Mouse (Mus musculus) hematopoietic stem cell, adult 5-6 weeks (primary cell): ENCODE measurements around the gene Ctdspl2. TPM values are rescaled to one million over a fixed set of nuclear protein-coding genes. Genes with fewer than 3 reads are reported as not detected.
"Not testable (repeated sequence)": the region's sequence is repeated elsewhere in the genome, so short reads cannot be mapped to it uniquely, and the experiment has no call there.

Experiments used
- ATAC-seq, 2 experiments: fragments of 125-278 bp in 1 of 2; replicated peaks in 1 of 2; 2 replicates each; pipeline ENCODE4 v1.8.0; 2016 to 2017; ENCODE audit warnings: inconsistent platforms in 2 of 2, mild to moderate bottlenecking in 2 of 2, moderate number of reproducible peaks in 2 of 2, low read depth in 1 of 2, moderate TSS enrichment in 1 of 2; ENCODE audit not compliant: low FRiP score in 2 of 2, poor library complexity in 2 of 2, severe bottlenecking in 2 of 2, insufficient read depth in 1 of 2, low TSS enrichment in 1 of 2
- total RNA-seq: library from RNA; stranded (forward); fragments of 172-1452, 232-1000 nt; gene quantifications from 2 replicates; pipeline ENCODE4 v1.2.3, GENCODE M21; 2017

Gene Ctdspl2
- 85.4 and 88.9 TPM in 2 replicates for total RNA-seq

DNA sequence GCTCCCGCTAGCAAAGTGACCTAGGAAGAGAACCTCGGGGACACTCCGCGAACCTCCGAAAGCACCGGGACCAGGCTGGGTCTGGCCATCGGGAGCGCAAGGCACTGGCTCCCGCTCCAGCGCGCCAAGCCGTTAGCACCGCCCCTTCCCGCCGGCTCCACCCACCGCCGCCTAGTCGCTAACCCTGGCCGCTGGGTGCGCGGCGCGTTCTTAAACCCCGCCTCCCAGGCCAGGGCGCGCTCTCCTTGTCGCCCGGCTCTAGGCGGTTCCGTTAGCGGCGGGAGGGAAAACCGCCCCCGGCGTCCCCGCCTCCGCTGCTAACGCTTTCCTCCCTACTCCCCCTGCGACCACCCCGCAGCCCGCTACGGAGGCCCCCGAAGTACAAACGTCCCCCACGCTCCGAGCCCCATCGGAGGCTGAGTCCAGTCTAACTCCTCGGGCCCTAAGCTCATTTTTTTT lies at the start of gene Ctdspl2, which contains the start of gene Mageb3:
TSS of gene Ctdspl2 (plus strand) at position 237 of the 459 bp plus-strand sequence.
TSS of gene Mageb3 (minus strand) at position 328 of the 459 bp plus-strand sequence.
- peak; percentile 87 to 95 for ATAC-seq

DNA sequence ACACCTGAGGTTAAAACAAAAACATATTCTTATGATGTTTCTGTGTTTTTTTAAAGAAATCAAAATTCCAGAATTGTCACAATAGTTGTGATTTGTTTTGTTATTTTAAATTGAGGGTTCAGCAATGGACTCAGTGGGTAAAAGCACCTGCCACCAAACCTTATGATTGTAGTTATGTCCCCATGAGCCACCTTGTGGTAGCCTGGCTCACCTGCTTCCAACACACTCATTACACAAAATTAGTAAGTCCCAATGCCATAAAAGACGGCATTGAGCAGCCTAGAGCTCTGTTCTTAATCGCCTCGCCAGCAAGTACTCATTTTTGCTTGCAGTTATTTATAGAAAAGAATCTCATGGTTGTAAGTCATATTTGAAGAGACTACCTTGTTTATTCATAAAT lies 45.8 kb upstream of the Ctdspl2 start:
- ATAC-seq, result no peak

DNA sequence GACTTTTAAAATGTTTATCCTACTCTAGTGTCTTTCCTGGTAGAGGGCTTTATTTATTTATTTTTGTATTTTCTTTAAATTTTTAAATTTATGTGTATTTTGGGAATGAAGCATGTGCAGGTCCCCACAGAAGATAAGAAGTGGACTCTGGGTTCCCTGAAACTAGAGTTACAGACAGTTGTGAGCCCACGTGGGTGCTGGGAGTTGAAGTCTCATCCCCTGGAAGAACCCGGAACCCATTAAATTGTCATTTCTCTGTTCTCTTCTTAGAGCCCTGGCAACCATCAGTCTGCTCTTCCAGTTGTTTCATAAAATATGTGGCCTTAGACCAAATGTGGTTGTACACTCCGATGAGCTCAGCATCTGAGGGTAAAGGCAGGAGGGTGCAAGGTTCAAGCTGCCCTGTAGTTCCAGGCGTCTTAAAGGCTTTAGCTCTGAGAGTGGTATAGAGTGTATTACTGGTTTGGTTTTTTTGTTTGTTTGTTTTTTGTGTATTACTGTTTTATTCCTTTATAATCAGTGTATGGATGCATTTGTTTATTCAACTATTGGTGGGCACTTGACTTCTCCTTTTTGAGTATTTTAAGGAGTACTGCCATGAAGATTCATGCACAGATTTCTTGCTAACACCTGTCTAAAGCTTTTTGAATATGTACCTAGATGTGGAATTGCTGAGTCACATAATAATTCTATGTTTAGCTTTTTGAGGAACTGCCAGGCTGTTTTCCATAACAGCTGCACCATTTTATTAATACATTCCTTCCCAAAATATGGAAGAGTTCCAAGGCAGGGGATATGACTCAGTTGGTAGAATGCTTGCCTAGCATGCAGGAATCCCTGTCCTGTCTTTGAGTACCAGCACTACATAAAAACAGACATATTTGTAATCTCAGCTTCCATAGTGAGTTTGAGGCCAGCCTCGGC lies 39.5 kb upstream of the Ctdspl2 start:
- ATAC-seq, result no peak

DNA sequence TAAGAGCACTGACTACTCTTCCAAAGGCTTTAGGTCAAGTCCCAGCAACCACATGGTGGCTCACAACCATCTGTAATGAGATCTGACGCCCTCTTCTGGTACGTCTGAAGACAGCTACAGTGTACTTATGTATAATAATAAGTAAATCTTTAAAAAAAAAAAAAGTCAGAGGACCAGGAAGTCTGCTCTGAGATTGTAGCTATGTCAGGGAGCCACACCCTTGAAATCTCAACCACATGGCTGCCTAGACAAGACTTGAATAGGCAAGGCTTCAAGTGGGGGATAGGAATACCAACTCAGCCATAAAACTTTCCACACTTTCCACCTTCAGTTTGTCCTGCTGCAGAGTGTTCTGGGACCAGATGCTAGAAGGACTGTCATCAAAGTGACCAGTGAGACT lies 18.2 kb upstream of the Ctdspl2 start:
- ATAC-seq, result not testable (repeated sequence)

DNA sequence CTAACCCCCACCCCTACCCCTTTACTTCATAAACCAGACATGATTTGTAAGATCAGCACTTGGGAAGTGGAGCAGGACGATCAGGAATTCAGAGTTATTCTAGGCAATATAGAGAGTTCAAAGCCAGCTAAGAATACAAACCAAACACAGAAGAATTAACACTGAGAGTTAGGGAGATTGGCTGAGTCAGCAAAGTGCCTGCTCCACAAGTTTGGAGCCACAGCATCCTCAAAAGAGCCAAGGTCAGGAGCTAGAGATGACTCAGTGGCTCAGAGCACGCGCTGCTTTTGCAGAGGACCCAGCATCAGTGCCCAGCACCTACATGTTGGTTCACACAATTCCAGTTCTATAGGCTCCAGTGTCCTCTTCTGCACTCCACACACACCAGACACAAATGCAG lies 12.4 kb upstream of the Ctdspl2 start:
- no peak for ATAC-seq

DNA sequence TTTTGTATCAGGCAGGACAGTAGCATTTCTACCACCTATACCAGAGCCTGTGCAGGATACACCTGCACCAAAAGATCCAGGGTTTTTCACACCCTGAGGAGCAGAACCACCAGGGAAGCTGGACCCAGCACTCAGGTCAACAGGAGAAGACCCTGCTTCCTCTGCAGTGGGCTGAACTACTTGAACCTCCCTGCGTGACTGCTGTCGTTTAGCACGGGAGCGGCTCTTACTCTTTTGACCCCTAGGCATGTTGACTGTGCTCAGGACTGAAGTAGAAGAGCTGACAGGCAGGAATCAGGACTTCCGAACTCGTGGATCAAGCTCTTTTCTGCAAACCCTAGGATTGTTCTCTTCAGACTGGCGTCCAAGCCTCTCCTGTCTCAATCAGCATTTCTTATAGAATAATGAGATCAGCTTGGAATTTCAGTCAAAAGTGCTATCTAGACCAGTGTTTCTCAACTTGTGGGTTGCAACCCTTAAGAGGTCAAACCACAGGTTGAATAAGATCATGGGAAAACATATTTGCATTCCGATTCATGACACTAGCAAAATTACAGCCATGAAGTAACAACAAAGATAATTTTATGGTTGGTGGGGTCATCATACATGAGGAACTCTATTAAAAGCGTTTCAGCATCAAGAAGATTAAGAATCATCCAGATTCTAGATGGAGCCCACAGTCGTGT lies 687 bp upstream of the Ctdspl2 start:
- ATAC-seq, result no peak

DNA sequence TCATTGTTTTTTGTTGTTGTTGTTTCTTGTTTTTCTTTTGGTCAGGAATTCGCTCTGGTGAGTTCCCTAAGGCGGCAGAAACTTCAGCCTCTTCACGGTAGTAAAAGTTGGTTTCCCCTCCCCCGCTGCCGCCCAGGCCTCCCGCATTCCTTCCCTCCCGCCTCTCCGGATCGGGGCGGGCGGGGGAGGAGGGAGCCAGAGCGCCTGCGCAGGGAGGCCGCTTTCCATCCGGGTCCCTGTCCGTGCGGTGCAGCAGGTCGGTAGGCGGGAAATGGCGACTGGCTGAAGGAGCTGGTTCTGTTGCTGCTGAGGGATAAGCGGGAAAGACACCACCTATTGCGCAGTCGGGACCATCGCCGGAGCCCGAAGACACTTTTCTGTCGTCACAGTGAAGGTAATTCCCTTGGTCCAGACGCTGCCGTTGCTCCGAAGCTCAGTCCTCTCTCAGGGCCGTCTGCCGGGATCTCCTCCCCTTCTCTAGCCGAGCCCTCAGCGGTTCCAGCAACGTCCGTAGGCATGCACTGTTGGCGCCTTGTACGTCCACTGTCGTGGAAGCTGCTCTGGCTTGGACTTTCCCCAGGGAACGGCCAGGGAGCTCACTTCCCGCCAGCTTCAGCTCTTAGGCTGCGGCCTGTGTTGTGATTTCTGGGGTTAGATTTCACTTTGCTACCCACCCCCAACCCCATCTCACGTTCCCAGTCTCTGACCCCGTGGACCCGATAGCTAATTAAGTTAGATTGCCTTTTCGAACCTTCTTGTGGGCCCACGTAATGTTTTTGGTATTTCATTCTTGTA lies 620 bp downstream of the Ctdspl2 start:
- ATAC-seq, result peak; percentile 84 to 91

DNA sequence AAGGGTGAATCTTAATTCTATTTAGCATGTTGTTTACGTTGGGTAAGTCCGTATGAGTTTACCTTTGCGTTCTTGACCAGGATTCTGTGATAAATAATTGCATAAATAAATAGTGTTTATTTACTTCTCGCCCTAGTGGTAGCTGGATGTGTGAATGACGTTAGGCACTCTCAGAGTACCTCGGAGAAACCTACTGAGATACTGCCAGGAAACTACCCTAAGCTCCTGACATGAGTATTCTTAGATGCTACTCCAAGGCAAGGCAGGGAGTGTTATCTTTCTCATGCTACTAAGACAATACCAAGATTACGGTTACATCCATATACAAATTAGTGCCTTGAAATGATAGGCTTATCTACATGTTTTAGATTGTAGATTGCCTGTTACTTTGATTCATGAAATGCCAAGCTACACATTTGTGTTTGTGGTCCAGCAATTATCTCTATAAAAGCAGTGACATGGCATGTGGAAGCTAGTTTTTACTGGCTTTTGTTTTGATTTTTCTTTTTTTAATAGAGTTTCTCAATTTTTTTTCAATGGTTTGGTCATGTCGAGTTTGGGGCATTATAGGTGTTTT lies 1.5 kb downstream of the Ctdspl2 start:
- ATAC-seq, result no peak

DNA sequence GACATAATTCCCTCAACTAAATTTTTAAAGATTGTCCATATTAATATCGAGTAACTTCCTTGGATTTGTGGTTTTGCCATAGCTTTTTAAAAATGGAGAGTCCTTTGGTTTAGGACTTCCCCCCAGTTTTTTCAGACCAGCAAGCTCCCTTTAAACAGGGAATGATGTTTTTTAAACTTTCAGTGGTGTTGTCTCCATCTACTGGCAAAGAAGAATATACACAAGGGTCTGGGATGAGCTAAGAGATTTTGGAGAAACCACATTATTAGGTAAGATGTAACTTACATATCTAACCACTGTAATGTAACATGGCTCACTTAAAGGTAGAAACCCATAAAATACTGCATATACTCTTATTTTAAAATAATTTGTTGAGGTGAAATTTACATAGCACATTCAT lies 39.9 kb downstream of the Ctdspl2 start:
- ATAC-seq, result no peak

DNA sequence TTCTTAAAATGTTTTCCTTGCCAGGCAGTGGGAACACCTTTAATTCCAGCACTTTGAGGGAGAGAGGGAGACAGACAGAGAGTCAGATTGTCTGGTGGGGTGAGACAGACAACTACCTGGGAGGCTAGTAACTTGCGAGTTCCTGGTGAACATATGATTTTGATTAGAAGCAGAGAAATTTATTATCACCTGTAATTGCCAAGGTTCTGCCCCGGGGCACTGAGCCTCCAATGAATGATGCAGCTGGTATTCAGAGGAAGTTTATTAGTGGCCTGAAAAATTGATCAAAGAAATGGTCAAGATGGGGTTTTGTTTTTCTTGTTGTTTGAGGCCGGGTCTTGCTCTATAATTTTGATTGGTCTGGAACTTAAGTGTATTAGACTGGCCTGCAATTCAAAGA lies 53.0 kb downstream of the Ctdspl2 start:
- ATAC-seq, result no peak

DNA sequence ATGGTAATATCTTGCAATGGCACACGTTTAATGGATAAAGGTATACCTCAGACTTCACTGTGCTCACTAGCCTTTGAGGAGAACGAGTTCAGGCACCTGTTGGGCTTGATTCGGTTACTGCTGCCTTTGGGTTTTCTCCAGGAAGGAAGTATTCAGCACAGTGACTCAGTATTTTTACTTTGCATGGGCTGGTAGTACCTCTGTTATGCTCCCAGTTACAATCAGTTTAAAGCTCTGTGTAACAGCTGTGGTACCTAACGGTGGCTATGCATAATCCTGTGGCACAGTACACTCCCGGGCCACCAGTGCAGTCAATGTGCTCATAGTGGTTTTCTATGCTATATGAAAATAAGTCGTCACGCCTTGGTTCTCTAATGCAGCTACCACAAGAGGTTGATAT lies 55.6 kb downstream of the Ctdspl2 start:
- peak; percentile 68 to 69 for ATAC-seq

DNA sequence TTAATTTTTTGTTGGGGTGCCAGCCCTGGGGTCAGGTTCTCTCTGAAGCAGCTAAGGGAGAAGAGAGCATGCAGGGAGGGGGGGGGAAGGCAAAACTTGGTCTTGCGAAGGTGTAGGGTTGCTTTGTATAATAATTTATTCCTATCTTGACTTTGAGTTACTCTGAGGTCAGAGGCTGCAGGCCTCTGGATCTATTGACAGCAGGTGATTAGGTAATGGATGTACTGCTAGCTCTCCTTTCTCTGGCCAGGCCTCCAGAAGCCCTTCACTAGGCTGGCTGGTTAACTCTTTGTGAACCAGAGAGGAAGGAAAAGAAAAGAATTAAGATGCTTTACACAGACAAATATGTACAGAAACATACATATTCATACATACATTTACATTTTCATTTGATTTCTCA lies 62.9 kb downstream of the Ctdspl2 start:
- no peak for ATAC-seq

DNA sequence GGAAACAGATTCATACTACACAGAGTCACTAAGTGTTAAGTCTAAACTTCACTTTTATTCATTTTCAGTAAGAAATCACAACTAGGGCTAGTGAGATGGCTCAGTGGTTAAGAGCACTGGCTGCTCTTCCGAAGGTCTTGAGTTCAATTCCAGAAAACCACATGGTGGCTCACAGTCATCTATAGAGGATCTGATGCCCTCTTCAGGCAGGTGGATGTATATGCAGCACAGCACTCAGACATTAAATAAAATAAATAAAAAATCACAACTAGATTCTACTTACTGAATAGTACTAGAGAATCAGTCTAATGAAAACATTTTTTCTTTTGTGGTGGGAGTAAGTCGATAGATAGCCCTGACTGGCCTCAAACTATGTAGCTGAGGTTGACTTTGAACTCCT lies 66.5 kb downstream of the Ctdspl2 start:
- no peak for ATAC-seq

DNA sequence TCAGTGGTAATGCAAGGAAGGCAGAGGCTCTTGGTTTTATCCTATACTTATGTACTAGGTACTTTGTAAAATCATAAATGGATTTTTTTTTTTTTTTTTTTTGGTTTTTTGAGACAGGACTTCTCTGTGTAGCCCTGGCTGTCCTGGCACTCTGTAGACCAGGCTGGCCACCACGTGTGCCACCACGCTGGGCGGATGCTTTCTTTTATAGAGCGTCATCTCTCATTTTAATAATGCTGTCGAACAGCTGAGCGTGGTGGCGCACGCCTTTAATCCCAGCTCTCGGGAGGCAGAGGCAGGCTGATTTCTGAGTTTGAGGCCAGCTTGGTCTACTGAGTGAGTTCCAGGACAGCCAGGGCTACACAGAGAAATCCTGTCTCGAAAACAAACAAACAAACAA lies 71.3 kb downstream of the Ctdspl2 start:
- ATAC-seq, result not testable (repeated sequence)

DNA sequence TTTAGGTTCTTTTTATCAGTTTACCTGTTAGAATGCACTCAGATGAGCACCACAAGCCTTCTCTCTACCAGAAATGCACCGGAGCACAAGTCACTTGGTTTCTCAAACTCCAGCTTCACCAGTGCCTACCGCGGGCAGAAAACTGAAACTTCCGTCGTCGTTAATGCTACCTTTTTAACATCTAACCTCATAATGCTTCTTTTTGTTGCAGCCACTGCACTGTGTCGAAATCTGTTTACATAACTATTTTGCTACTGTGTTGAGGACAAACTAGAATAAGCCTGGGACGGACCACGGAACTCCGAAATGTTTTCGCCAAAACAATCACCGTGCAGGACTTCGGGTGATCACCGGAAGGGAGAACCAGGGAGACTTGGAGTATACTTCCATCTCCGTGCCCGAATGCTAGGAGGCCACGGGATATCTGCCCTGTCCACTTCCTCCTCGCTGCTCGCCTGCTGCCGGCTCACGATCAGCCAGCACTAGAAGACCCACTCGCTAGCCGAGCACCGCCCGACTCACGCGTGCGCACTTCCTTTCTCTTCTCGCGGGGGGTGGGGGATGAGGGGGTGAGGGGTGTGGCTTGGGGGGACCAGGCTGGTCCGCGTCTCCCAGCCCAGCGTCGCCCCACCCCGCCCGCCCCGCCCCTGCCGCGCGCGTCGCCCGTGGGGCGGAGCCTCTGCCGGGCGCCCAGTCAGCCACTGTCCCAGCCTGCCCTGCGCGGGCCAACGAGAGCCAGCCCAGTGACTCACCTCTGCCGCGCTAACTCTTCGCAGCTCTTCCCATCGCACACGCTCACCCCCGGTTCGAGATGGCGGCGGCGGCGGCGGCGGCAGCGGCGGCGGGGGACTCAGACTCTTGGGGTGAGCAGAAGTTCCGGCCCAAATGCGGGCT lies 72.3 kb downstream of the Ctdspl2 start, which contains the start of gene Eif3j1:
TSS of gene Eif3j1 (plus strand) at position 685 of the 894 bp plus-strand sequence.
- peak; percentile 90 to 92 for ATAC-seq
